ENCODE assay signal across 8 mouse cellular contexts in genomic region chr9:94456085-94456531, GRCm38 (mm10).
DNase-seq lines count a peak whose midpoint lies in the region; ATAC-seq lines count a peak whose summit lies in the region.
"Had no signal": no experiment of that assay in that cellular context is flagged by ENCODE, and none has a peak within 500 bp of the region (broad histone marks: within the 10 kb centered on the region; RNA-seq: fewer than 3 reads in every experiment).

No protein-coding gene starts in this region.

- no peak overlapping the region for H3K27ac ChIP-seq in midbrain, embryonic 14.5 days (replicated peaks; ENCODE audit: low read depth, low read length)
- no peak overlapping the region for H3K27ac ChIP-seq in midbrain, embryonic 10.5 days (replicated peaks)
- no peak overlapping the region for H3K27ac ChIP-seq in forebrain, embryonic 13.5 days
- H3K27ac ChIP-seq in kidney, embryonic 16.5 days (ENCODE audit: low read length): no peak overlapping the region

- WGBS in midbrain, embryonic 14.5 days: 87% methylated on average over 6 of the region's 6 CpGs
- 79% methylated on average over 6 of the region's 6 CpGs for WGBS in midbrain, embryonic 10.5 days
- 19% methylated on average over 6 of the region's 6 CpGs for WGBS in forebrain, embryonic 13.5 days
- 50% methylated on average over 6 of the region's 6 CpGs for WGBS in kidney, embryonic 16.5 days

- H3K4me3 ChIP-seq in midbrain, embryonic 14.5 days (replicated peaks; ENCODE audit: low read depth, low read length): no peak overlapping the region
- H3K4me3 ChIP-seq in midbrain, embryonic 10.5 days: no peak overlapping the region
- H3K4me3 ChIP-seq in forebrain, embryonic 13.5 days: no peak overlapping the region
- no peak overlapping the region for H3K4me3 ChIP-seq in kidney, embryonic 16.5 days (ENCODE audit: low read length)

- ATAC-seq in midbrain, embryonic 14.5 days (ENCODE audit: low FRiP score, low TSS enrichment): no peak
- peak; percentile 95 for ATAC-seq in forebrain, embryonic 13.5 days
- peak; percentile 76; the same call in 1 of the 2 replicates for ATAC-seq in kidney, embryonic 16.5 days (ENCODE audit: low FRiP score, low TSS enrichment)

- H3K36me3 ChIP-seq in midbrain, embryonic 14.5 days (ENCODE audit: control insufficient read depth, insufficient read depth, low read length): no peaks in the 10 kb centered on the region
- H3K36me3 ChIP-seq in midbrain, embryonic 10.5 days: no peaks in the 10 kb centered on the region
- H3K36me3 ChIP-seq in forebrain, embryonic 13.5 days (ENCODE audit: poor library complexity, severe bottlenecking): no peaks in the 10 kb centered on the region
- H3K36me3 ChIP-seq in kidney, embryonic 16.5 days (ENCODE audit: insufficient read depth, low read length): no peaks in the 10 kb centered on the region

- H3K9me3 ChIP-seq in midbrain, embryonic 14.5 days (ENCODE audit: control insufficient read depth, low read length): no peaks in the 10 kb centered on the region
- no peaks in the 10 kb centered on the region for H3K9me3 ChIP-seq in midbrain, embryonic 10.5 days (replicated peaks)
- H3K9me3 ChIP-seq in forebrain, embryonic 13.5 days (replicated peaks): no peaks in the 10 kb centered on the region
- no peaks in the 10 kb centered on the region for H3K9me3 ChIP-seq in kidney, embryonic 16.5 days (ENCODE audit: low read length)

- peak; percentile 8 for DNase-seq in midbrain, embryonic 14.5 days
- DNase-seq in midbrain, embryonic 10.5 days (ENCODE audit: low spot score): no peak
- DNase-seq in retina, embryonic 14.5 days (ENCODE audit: low spot score): peak; percentile 35
- DNase-seq in right cerebral cortex, postnatal 4 days: no peak
- DNase-seq in thymus, adult 18-20 months: no peak
- DNase-seq: lung, embryonic 14.5 days had no signal

- no peak overlapping the region for H3K4me2 ChIP-seq in midbrain, embryonic 14.5 days (ENCODE audit: low read length)
- no peak overlapping the region for H3K4me2 ChIP-seq in forebrain, embryonic 13.5 days
- H3K4me2 ChIP-seq in kidney, embryonic 16.5 days (replicated peaks; ENCODE audit: low read depth, low read length): no peak overlapping the region
- H3K4me2 ChIP-seq: lung, embryonic 14.5 days had no signal

- no peaks in the 10 kb centered on the region for H3K4me1 ChIP-seq in midbrain, embryonic 14.5 days (ENCODE audit: control insufficient read depth, insufficient read depth, low read length)
- no peaks in the 10 kb centered on the region for H3K4me1 ChIP-seq in midbrain, embryonic 10.5 days
- H3K4me1 ChIP-seq in forebrain, embryonic 13.5 days: peaks cover 17% of the 10 kb centered on the region
- H3K4me1 ChIP-seq in kidney, embryonic 16.5 days (ENCODE audit: insufficient read depth, low read length): no peaks in the 10 kb centered on the region

- H3K27me3 ChIP-seq in midbrain, embryonic 14.5 days (ENCODE audit: control insufficient read depth, insufficient read depth, low read length): no peaks in the 10 kb centered on the region
- H3K27me3 ChIP-seq in midbrain, embryonic 10.5 days (ENCODE audit: low read depth, poor library complexity, severe bottlenecking): no peaks in the 10 kb centered on the region
- H3K27me3 ChIP-seq in forebrain, embryonic 13.5 days: peaks cover 12% of the 10 kb centered on the region; the same call in 1 of the 2 replicates
- H3K27me3 ChIP-seq in kidney, embryonic 16.5 days (ENCODE audit: insufficient read depth, low read length): 0 out of 2 replicates have a peak, but pooled peaks cover 4% of the 10 kb centered on the region

- H3K9ac ChIP-seq in midbrain, embryonic 14.5 days (replicated peaks; ENCODE audit: low read length): no peak overlapping the region
- no peak overlapping the region for H3K9ac ChIP-seq in forebrain, embryonic 13.5 days
- H3K9ac ChIP-seq in kidney, embryonic 16.5 days (replicated peaks; ENCODE audit: low read length): no peak overlapping the region
- H3K9ac ChIP-seq: lung, embryonic 14.5 days had no signal

Comparison
In these comparisons a context has a peak if more than half of its experiments do, and no peak if none do; other contexts are left out.
1. DNase-seq: peak in midbrain, embryonic 14.5 days (single experiment) and retina, embryonic 14.5 days (single experiment); none in midbrain, embryonic 10.5 days (single experiment), right cerebral cortex, postnatal 4 days (single experiment) and thymus, adult 18-20 months (0 of 2).